Mouse (Mus musculus): Measurements from ENCODE around the gene Spry1. TPM values are rescaled to one million over a fixed set of nuclear protein-coding genes. Genes with fewer than 3 reads are reported as not detected.

Spry1 gene
- polyA plus RNA-seq, 2 experiments: 2.4 to 3.4 TPM

DNA sequence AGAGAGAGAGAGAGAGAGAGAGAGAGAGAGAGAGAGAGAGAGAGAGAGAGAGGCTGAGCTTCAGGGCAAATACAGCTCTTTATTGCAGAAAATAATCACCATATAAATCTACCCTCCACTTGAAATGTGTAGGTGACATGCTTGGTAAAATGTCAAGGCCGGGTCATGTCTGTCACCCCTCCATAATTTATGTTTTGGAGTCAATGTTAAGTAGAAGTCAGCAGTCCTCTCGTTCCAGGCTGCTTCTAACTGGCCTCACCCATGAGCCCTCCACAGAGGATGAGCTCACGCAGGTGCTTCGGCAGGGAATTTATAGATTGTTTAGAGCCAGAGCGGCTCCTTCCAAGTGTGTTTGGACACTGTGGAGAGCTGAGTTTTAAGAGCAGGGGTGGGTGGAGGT lies 18.4 kb downstream of the Spry1 start:
- Histone ChIP-seq H3K4me1 (replicated peaks; ENCODE audit: control insufficient read depth in 2 of 2, insufficient read depth in 2 of 2, low read length in 1 of 2) (peaks cover 16 to 36% of the 10 kb centered on the region in 2 experiments), H3K4me2 (ENCODE audit: low read depth) (no peak overlapping the region), H3K27ac (no peak overlapping the region), H3K4me3 (ENCODE audit: insufficient read depth in 1 of 2, low read depth in 2 of 2, low read length in 2 of 2) (no peak overlapping the region), H3K36me3 (replicated peaks; ENCODE audit: control insufficient read depth, insufficient read depth, low read depth) (no peaks in the 10 kb centered on the region), H3K9me3 (ENCODE audit: control insufficient read depth, low read length) (no peaks in the 10 kb centered on the region), H3K27me3 (ENCODE audit: control insufficient read depth, insufficient read depth, low read length) (peaks cover 12% of the 10 kb centered on the region), H3K9ac (replicated peaks) (no peak overlapping the region)
- no peak for TF ChIP-seq EP300 (IDR thresholded peaks at IDR 0.05; ENCODE audit: low read depth)
- ATAC-seq (ENCODE audit: insufficient read depth) (no peak), DNase-seq (ENCODE audit: low read depth in 3 of 3, low spot score in 3 of 3) (no peak)
- 60% methylated on average over 5 of the region's 5 CpGs for WGBS (ENCODE audit: insufficient replicate concordance)

DNA sequence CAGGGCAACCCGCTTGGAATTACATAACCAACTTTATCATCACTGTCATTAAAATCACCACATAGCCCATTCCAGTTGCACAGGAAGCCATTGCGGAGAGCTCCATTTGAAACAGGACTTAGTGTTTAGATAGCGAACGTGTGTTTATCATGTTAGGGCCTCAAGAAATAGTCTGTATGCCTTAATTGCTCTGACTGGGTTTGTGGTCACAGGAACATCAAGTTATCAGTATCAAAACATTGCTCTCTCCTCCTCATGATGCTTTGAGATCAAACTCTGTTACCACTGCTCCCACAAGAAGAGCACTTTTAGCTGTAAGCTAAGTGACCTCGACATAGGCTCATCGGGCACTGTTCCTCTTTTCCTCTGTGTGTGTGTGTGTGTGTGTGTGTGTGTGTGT lies 19.9 kb downstream of the Spry1 start:
- WGBS (ENCODE audit: insufficient replicate concordance): 7% methylated on average over 6 of the region's 6 CpGs
- Histone ChIP-seq H3K4me1 (replicated peaks; ENCODE audit: control insufficient read depth in 2 of 2, insufficient read depth in 2 of 2, low read length in 1 of 2) (peaks cover 12 to 24% of the 10 kb centered on the region in 2 experiments), H3K4me2 (ENCODE audit: low read depth) (peak overlapping the region; percentile 29), H3K9ac (replicated peaks) (0 out of 2 replicates have a peak overlapping the region, but pooled peaks have one; percentile 6), H3K36me3 (replicated peaks; ENCODE audit: control insufficient read depth, insufficient read depth, low read depth) (no peaks in the 10 kb centered on the region), H3K27ac (no peak overlapping the region), H3K4me3 (ENCODE audit: insufficient read depth in 1 of 2, low read depth in 2 of 2, low read length in 2 of 2) (no peak overlapping the region), H3K27me3 (ENCODE audit: control insufficient read depth, insufficient read depth, low read length) (peaks cover 12% of the 10 kb centered on the region), H3K9me3 (ENCODE audit: control insufficient read depth, low read length) (no peaks in the 10 kb centered on the region)
- DNase-seq (ENCODE audit: low read depth in 3 of 3, low spot score in 3 of 3) (peak in 1 of 3 experiments; percentile 50), ATAC-seq (ENCODE audit: insufficient read depth) (peak; percentile 78)
- no peak for TF ChIP-seq CTCF (IDR thresholded peaks at IDR 0.05; ENCODE audit: low read depth)
- peak; percentile 81 for TF ChIP-seq EP300 (IDR thresholded peaks at IDR 0.05; ENCODE audit: low read depth)

DNA sequence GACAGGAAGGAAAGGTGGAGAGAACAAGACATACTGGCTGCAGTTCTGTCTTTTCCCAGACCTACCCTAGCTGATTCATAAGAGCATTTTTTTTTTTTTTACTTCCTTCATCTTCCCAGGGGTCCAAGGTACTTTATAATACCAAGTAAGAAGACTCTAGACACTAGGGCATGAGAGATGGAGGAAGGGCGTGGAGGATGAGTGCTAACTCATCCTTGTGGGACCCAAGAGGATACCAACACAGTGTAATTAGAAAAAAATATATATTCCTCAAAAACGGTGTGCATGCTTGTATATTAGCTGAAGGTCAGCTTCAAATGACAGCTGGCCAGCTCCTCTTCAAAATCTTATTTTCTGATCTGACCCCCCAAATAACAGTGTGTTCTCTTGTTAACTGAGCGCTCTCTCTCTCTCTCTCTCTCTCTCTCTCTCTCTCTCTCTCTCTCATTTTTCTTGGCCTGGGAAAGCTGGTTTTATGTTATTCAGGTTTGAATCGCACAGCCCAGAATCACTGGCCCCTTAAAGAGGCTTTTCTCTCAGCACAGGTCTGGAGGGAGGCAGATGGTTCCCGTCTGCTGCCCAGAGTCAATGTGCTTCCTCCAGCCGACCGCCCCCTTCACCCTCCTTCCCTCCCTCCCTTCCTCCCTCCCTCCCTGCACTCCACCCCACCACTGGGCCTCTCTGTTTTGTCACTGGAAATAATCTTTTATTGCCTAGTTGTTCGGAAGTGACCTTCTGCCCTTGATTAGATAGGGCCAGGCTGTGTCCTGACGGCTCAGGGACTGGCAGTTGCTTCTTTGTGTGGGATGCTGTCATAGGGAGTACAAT lies 26.8 kb downstream of the Spry1 start:
- Histone ChIP-seq H3K4me3 (ENCODE audit: insufficient read depth in 1 of 2, low read depth in 2 of 2, low read length in 2 of 2) (no peak overlapping the region), H3K9ac (replicated peaks) (no peak overlapping the region), H3K4me2 (ENCODE audit: low read depth) (no peak overlapping the region; the same call in 1 of the 2 replicates), H3K27ac (no peak overlapping the region), H3K9me3 (ENCODE audit: control insufficient read depth, low read length) (no peaks in the 10 kb centered on the region), H3K36me3 (replicated peaks; ENCODE audit: control insufficient read depth, insufficient read depth, low read depth) (no peaks in the 10 kb centered on the region), H3K4me1 (replicated peaks; ENCODE audit: control insufficient read depth in 2 of 2, insufficient read depth in 2 of 2, low read length in 1 of 2) (peaks cover 3 to 19% of the 10 kb centered on the region in 2 experiments; a peak in 3 of 4 replicates), H3K27me3 (ENCODE audit: control insufficient read depth, insufficient read depth, low read length) (no peaks in the 10 kb centered on the region)
- peak; percentile 67; the same call in 1 of the 2 replicates for ATAC-seq (ENCODE audit: insufficient read depth)
- no peak for TF ChIP-seq CTCF (IDR thresholded peaks at IDR 0.05; ENCODE audit: low read depth)
- no peak for TF ChIP-seq EP300 (IDR thresholded peaks at IDR 0.05; ENCODE audit: low read depth)
- WGBS (ENCODE audit: insufficient replicate concordance): 7% methylated on average over 9 of the region's 9 CpGs
- no peak for DNase-seq (ENCODE audit: low read depth in 3 of 3, low spot score in 3 of 3)

GRCm38 (mm10) chr3:37667119-37667467 lies 27.3 kb downstream of the Spry1 start:
- Histone ChIP-seq H3K36me3 (replicated peaks; ENCODE audit: control insufficient read depth, insufficient read depth, low read depth) (no peaks in the 10 kb centered on the region), H3K9ac (replicated peaks) (no peak overlapping the region), H3K4me3 (ENCODE audit: insufficient read depth in 1 of 2, low read depth in 2 of 2, low read length in 2 of 2) (no peak overlapping the region), H3K27me3 (ENCODE audit: control insufficient read depth, insufficient read depth, low read length) (no peaks in the 10 kb centered on the region), H3K27ac (no peak overlapping the region), H3K4me1 (replicated peaks; ENCODE audit: control insufficient read depth in 2 of 2, insufficient read depth in 2 of 2, low read length in 1 of 2) (peaks cover 3 to 19% of the 10 kb centered on the region in 2 experiments; a peak in 3 of 4 replicates), H3K9me3 (ENCODE audit: control insufficient read depth, low read length) (no peaks in the 10 kb centered on the region), H3K4me2 (ENCODE audit: low read depth) (no peak overlapping the region)
- 29% methylated on average over 2 of the region's 2 CpGs for WGBS (ENCODE audit: insufficient replicate concordance)
- no peak for TF ChIP-seq EP300 (IDR thresholded peaks at IDR 0.05; ENCODE audit: low read depth)
- DNase-seq (ENCODE audit: low read depth in 3 of 3, low spot score in 3 of 3) (no peak), ATAC-seq (ENCODE audit: insufficient read depth) (no peak)

DNA sequence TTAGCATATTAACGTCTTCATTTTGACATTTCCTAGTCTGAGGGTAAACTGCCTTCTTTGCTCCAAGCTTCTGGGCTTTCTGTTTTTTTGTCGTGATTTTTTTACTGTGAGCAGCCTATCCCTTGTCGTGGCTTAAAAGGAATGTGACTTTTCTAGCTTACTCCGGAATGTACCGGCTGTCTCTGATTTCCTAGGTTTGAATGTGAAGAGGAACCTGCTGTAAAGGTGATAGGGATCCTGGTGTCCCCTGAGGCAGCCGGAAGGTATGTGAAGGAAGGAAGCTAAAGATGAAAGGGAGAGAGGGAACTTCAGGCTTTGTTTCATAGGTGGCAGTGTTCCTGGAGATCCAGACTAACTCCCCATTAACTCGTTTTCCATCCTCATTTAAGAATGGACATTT lies 28.0 kb downstream of the Spry1 start:
- ATAC-seq (ENCODE audit: insufficient read depth): no peak
- Histone ChIP-seq H3K4me1 (replicated peaks; ENCODE audit: control insufficient read depth in 2 of 2, insufficient read depth in 2 of 2, low read length in 1 of 2) (peaks cover 3 to 19% of the 10 kb centered on the region in 2 experiments; a peak in 3 of 4 replicates), H3K9me3 (ENCODE audit: control insufficient read depth, low read length) (no peaks in the 10 kb centered on the region), H3K9ac (replicated peaks) (no peak overlapping the region), H3K4me3 (ENCODE audit: insufficient read depth in 1 of 2, low read depth in 2 of 2, low read length in 2 of 2) (no peak overlapping the region), H3K27ac (no peak overlapping the region), H3K27me3 (ENCODE audit: control insufficient read depth, insufficient read depth, low read length) (0 out of 2 replicates have a peak, but pooled peaks cover 2% of the 10 kb centered on the region), H3K36me3 (replicated peaks; ENCODE audit: control insufficient read depth, insufficient read depth, low read depth) (no peaks in the 10 kb centered on the region), H3K4me2 (ENCODE audit: low read depth) (no peak overlapping the region)
- no peak for DNase-seq (ENCODE audit: low read depth in 3 of 3, low spot score in 3 of 3)
- WGBS (ENCODE audit: insufficient replicate concordance): 34% methylated on average over 7 of the region's 7 CpGs
- TF ChIP-seq EP300 (IDR thresholded peaks at IDR 0.05; ENCODE audit: low read depth) (no peak), CTCF (IDR thresholded peaks at IDR 0.05; ENCODE audit: low read depth) (no peak)
